Mouse (Mus musculus): ENCODE data around the gene Gkn2.
A peak's percentile ranks its signal among the peaks of the same experiment; 100 is the strongest.

Gkn2 gene

DNA sequence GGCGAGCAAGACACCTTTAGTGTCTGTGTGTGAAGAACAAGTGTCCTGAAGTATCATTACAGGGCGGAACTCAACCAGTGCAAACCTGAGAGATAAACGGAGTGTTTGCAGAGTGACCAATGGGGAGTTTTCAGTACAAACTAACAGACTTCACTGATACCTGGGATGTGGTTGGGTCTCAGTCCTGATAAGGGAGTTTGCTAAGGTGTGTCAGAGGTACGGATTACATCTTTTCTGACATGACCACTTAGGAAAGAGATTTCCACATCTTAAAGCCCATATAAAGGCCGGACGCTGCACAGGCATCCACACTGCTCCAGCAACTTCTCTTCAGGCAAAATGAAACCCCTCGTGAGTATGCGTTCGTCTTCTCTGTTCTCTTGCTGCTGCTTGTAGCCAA lies at the start of gene Gkn2:
Gene Gkn2, plus strand, starts transcription at position 301 of the 400 bp plus-strand sequence.
- no peak for DNase-seq (ENCODE audit: low spot score)

DNA sequence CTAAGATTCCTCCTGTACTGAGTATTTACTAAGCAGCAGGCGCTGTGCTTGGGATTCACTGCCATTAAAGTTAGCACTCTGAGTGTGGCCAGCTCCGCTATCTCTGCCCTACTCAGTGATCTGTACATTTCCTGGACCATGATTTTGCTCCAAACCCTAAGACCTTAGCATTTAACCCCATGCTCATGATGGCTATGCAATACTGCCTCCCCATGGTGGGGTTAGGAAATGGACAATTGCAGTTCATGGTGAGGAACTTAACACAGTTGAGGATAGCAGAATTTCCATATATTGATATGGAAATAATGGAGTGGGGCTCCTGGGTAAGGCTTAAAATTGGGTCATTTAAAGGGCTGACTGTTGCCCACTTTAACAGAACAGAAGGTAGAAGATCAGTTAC lies 49.8 kb upstream of the Gkn2 start:
- peak; percentile 28 for DNase-seq (ENCODE audit: low spot score)

DNA sequence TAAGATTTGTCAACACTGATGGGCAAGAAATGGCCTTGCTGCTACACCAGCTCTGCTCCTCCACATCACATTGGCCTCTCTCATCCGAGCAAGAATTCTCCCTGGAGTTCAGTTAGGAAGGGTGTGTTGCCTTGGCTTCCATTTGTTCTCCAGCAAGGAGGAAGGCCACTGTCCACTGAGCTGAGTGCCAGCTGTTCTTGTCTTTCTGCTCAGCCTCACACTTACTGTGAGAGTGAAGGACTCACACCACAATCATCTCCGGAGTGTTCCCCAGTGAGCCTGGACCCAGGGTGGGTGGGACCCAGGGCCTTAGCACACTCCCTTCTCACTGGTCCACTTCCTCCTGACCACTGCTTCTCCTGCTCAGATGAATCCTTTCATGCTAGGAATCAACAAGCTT lies 46.2 kb upstream of the Gkn2 start:
- DNase-seq (ENCODE audit: low spot score): no peak

DNA sequence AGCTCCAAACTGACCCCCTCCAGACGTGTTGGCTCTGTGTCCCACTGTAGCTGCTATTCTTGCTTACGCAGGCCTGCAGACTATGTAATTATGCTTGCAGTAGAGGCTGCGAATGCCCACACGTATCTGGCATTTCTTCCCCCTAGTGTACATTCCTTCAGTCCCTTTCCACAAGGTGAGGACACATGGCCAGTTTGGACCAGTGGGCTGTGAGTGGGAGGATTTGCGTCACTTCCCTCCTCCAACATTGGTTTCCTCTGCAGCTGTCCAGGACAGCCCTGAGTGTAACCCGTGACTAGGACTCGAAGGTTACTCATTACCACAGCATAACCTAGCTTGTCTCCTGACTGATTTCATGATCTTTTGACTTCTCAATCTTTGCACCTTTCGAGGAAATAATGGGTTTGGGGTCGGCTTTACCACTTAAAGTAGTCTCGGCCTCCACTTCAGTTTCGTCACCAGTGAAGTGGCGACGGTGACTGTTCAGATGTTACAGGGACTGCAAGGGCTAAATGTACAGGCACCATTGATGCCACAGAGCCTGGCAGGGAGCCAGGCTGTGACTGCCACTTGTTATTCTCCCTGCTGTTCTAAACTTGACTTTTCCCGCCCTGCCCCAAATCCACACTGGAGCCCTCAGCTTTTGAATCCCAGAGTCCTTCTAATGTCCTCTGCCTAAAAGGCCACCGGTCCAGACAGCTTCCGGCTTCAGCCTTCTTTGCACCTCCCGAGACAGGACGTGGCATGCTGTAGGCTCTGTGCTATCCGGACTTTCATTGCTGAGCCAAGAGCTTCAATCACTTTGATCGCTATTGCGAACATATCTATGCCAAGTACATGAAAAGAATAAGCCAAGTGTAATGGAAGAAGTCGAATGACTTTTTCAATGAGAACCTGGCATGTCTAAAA lies 44.6 kb upstream of the Gkn2 start:
- no peak for DNase-seq (ENCODE audit: low spot score)

DNA sequence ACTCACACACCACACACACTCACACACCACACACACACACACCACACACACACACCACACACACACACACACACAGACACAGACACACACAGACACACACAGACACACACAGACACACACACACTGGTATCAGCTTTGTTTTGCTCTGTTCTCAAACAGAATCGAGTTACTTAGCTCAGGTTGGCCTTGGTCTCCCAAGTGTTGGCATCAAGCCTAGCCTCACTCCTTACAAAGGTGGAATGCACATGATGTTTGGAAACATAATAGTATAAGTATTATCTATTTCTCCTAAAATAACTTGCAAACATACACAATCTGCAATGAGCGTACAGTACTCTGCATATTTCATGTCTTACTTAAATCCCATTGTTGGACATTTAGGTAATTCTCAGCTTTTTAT lies 40.8 kb upstream of the Gkn2 start:
- no peak for DNase-seq (ENCODE audit: low spot score)

DNA sequence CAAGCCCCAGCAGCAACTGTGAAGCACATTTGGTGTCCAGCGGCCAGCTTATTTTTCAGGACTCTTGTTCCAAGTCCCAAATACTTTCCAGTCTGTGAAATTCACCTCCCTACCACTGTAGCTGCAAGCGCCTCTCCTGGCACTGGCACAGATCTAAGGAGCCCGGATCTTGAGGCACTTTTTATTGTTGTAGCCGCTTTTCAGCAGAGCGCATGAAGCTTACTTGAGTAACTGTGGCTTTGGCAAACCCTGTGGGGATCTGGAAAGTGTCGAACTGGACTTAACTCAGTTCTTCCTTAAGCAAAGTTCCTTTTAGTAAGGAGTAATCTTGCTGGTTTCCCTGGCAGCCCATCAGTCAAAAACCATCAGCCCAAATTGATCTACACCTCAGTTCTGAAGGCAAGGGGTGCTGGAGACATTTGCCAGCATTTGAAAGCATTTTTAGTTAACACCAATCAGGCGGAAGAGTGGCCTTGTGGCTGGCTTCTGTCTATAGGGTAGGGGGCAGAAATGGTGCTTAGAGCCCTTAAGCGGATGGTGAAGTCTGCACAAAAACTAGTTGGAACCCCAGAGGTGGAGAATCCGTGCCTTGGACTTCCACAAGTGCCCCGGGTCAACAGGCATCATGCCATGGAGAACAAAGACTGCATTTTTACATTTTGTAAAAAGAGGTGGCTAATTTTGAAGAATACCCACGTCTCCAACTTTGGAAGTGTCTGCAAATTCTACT lies 38.6 kb upstream of the Gkn2 start:
- DNase-seq (ENCODE audit: low spot score): no peak

DNA sequence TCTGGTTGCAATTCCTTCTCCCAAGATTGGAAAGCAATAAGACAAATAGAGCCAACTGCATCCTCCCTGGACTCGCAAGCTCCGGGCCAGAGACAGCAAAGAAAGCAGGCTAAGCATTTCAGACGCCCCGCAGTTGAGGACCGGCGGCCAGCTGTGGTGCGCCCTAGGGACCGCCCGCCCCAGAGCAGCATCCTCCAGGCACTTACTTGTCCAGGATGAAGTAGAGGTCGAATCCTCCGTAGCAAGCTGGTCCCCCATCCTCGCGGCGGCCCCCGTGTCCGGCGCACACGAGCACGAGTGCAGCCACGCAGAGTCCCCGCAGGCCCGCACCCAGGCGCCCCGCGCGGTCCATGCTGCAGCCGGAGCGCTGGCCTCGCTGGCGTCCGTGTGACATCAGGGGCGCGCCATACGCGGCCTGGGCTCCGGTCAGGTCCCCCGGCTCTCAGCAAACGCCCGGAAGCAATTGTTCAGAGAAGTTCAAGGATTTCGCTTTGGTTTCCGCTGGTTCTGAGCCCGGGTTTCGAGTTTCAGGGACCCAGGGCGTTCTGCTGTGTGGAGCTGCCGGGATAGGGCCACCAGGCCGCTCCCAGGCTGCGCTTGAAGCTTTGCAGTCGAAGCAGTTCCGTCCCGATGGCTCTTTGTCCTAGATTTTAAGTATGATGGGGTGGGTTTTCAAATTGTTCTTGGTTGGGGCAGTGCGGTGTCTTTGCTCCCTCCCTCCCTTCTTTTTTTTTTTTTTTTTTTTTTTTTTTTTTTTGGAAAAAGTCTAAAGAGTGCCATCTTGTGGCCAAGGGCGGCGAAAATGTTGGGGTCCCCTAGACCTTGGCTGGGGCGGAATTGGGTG lies 37.8 kb upstream of the Gkn2 start, which contains the start of gene Antxr1:
Gene Antxr1, minus strand, starts transcription at position 731 of the 844 bp plus-strand sequence.
- DNase-seq (ENCODE audit: low spot score): peak; percentile 52

DNA sequence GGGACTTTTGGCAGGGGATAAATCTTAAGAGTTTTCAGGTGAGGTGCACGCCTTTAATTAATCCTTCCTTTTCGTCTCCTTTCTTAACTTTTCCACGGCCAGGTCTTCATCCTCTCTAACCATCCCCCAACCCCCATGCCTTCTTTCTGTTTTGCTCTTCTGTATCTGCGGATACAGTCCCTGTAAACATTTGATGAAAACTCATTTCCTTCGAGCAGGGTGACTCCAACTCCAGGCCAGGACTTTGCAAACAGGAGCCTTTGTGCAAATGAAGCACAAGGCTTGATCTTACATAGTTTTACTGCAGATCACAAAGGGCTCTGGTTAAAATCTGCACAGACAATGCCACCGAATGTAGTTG lies 37.2 kb upstream of the Gkn2 start:
- no peak for DNase-seq (ENCODE audit: low spot score)

DNA sequence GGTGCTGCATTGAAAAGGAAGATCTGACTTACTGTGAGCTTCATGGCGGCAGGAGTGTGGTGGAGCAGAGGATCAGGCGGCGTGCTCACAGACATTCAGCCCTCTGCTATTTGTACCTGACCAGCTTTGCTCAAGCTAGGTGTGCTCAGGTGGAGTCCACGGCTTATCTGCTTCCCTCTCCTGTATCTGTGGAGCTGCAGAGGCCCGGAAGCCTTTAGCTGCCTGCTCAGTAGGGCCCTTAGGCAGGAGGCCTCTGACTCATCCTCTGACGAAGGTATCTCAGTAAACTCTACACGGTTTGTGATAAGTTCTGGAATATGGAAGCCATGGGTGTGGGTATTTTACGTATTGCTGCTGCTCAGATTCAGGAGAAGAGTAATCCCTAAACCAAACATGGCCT lies 22.3 kb upstream of the Gkn2 start, which contains the start of gene Gkn1:
Gene Gkn1, minus strand, starts transcription at position 114 of the 400 bp plus-strand sequence.
- no peak for DNase-seq (ENCODE audit: low spot score)

DNA sequence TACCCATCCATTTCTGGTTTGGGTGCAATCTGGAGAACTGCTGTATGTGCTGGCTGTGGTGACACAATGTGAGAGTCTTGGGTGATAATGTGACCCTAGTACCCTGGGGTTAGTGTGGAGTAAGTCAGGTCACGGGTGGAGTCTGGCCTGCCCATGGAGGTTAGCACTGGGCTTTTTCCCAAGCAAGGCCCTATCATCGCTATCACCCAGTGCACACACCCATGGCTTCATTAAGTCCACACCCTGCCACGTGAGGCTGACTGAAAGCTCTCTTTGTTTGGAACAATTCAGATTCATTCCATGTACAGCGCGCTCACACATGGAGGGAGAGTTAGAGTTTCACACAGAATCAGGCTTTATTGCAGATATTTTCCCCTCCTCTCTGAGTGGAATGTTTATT lies 18.7 kb upstream of the Gkn2 start:
- no peak for DNase-seq (ENCODE audit: low spot score)

DNA sequence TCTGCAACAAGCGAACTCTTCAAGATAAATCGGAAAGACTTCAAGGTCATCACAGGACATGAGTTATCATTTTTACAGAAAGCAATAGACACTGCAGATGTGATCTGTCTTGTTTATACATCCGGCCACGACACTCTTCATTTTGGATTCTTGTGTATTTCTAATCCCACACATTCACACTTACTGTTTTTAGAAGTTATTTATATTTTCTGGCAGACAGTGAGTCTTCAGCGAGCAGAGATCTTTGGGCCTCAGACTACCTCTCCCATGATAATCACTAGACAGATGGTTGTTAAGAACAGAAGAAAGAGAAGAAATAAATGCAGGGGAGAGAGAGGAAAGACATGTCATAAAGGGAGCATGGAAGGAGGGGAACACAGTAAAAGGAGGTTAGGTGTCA lies 3.9 kb upstream of the Gkn2 start:
- DNase-seq (ENCODE audit: low spot score): no peak

DNA sequence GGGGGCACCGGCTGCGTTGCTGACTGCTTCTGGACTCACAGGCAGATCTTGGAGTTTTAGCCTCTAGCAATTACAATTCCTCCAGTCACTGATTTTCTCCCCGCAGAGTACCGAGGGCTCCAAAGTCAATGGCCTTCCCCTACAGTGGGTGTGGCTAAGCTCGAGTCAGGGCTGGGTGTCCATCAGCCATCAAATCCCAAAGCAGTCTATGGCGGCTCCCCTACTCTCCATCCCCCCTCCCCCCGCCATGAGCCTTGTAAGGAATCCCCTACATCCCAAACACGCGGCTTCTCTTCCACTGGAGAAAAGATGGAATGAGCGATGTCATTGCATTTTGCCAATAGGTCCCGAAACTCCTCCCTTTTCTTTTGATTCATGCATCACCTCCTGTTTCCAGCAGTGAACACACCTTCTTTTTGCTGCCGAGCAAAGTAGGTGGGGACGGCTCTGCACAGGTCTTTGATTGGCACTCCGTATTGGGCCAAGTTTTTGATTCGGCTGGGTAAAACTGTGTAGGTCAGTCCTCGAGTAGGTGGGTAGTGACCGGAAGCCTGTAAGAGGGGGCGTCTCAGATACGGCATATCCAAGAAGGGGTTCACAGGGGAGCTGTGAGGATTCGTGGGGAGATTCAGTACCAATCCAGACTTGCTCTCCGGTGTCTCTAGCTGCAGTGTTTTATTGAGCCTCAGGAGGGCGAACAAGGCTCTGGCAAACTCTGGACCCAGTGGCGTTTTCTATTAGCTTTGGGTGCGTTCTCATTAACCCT lies 11.0 kb downstream of the Gkn2 start:
- DNase-seq (ENCODE audit: low spot score): peak; percentile 24

DNA sequence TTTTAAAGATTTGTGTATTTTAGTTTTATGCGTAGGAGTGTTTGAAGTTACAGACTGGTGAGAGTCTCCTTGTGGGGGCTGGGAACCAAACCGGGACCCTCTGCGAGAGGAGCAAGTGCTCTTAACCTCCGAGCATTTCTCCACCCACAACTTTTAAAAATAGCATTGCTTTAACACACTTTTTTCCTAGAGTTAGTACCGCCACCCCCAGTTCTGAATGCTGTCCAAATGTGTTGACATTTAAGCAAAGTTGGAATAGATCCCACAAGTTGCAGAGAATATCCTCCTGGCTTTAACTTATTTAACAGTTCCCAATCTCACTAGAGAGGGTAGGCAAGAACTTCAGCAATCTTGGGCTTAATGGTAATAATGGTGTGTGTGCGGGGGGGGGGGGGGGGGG lies 11.6 kb downstream of the Gkn2 start:
- no peak for DNase-seq (ENCODE audit: low spot score)

DNA sequence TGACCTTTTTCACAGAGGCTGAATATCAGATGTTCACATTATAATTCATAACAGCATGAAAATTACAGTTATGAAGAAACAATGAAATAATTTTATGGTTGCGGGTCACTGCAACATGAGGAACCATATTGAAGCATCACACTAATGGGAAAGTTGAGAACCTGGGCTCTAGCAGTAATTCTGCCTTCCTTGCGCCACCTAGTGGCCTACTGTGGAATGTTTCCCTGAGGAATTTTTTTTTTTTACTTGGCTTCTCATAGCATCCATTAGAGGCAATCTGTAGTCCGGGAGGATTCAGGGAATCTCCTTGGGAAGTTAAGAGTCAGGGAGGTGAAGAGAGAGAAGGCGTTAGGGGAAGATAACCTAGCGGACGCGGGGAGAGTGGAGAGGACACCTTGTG lies 13.0 kb downstream of the Gkn2 start:
- DNase-seq (ENCODE audit: low spot score): peak; percentile 55

DNA sequence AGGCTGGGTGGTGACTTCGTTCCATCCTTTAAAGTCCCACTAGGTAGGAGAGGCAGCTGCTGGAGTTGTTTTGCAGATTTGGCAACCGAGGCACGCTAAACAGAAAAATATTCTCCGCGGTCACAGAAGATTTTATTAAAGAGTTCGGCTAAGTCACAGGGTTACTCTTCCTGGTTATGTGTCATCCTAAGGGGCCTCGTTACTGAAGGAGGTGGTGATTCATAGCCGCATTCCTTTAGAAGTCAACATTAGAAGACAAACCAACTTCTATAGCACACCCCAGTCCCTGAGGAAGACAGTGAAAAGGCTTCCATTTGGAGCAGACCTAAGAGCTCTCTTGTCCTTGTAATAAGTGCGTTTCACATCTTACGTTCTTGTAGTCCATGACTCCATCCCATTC lies 13.5 kb downstream of the Gkn2 start:
- DNase-seq (ENCODE audit: low spot score): no peak

DNA sequence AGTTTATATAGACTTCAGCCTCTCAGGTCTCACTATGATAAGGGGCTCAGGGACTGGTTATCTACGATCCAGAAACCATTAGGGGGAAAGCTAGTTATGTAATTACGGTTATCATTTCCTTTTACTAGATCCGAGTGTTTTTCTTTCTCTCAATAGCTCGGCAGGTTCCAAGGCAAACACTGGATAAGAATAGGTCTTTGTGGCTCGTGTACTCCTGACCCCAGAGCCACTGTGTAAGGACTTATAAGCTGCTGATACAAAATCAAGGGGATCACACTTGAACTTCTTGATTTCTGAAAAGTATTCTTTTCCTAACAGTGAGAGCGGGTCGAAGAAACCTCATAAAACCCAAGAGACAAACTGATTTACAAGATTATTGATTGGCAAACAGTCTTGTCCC lies 15.7 kb downstream of the Gkn2 start, which contains the start of gene Gkn3:
Gene Gkn3, minus strand, starts transcription at position 59 of the 400 bp plus-strand sequence.
- no peak for DNase-seq (ENCODE audit: low spot score)

DNA sequence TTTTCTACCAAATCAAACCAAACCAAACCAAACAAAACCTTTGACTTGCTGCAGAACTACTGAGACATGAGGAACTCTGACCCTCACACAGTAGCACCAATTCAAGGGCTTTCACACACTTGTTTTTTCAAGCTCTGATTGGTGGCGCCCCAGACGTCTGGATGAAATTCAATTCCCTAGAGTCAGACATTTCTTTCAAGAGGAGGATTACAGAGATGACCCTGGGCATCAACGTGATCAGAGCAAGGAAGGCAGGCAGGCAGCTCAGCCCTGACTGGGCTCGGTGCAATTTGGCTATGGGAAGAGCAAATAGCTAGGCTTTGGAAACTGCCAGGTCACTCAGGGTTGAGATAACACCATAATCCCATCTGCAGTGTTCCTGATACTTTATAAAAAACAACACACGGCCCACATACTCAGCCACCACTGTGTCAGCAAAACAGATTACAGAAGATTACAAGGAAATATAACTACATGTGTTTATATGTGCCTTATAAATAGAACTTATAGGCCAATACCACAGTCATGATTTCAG lies 16.4 kb downstream of the Gkn2 start:
- DNase-seq (ENCODE audit: low spot score): no peak

DNA sequence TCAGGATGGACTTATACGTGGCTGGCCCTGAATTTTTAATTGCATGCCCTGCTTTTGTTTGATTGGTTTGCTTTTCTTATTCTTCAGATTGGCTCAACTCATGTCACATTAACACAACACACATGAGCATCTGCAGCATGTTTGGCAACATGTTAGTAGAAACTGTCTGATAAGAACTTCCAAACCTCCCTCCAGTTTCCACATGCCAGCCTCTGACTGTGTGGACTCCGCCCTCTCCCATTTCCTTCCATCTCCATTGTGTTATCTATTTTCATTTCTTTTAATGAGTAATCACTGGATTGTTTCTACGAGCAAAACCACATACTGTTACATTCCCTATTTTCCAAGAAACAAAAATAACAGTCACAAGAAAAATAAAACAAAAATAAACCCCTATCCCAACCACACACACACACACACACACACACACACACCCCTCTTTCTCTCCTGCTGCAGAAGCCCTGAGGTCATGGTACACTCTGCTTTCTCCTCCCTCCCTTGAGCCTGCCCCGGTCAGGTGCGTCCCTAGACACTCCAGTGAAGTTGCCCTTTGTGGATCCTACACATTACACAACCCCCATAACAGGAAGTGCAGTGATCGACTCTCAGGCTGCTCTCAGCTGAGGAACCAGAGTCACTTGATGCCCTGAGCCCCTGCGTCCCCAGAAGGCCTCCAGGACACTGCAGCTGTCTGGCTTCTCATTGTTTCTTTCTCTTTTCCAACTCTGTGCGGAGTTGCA lies 20.5 kb downstream of the Gkn2 start:
- DNase-seq (ENCODE audit: low spot score): no peak

DNA sequence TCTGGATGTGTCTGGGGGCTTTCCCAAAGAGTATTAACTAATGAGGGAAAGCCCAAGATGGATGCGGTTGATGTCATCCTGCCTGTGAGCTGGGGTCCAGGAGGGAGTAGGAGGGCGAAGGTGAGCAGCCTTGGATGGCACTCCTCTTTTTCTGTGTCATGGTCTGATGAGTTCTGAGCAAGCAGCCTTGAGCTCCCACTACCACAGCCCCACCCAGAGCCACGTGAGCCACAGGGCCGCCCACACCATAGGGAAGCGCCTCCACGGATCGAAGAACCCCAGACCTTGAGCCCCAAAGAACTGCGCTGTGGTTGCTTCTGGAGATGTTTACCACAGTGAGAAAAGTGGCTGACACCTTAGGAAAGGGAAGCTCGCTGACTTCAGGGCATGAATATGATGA lies 21.6 kb downstream of the Gkn2 start:
- no peak for DNase-seq (ENCODE audit: low spot score)

DNA sequence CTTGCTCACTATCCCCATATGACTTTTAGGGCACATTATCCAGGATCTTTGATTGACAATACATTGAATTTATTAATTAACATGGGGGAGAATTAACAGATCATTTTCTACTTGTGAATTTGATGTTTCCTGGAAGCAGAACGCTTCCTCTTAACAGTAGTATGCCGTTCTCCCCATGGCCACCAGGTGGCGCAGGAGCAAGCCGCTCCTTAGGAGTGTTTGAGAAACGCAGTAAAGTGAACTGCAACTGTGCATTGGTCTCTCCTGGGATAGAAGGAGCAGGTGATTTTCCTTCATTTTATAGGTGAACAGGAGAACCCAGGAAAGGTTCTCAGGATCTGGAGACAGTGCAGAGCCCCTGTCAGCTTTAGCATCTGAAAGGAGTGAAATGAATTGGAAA lies 26.0 kb downstream of the Gkn2 start:
- peak; percentile 79 for DNase-seq (ENCODE audit: low spot score)
